Mouse (Mus musculus) stomach, embryonic 16.5 days (tissue): ENCODE data around the gene Rasa3. TPM values are rescaled to one million over a fixed set of nuclear protein-coding genes. Genes with fewer than 3 reads are reported as not detected.

Source experiments
- ATAC-seq: fragments of 200-750 bp; cut with Nextera tagmentation; 2 replicates; pipeline ENCODE4 v1.8.0; 2017; ENCODE audit warnings: moderate number of reproducible peaks, moderate TSS enrichment; ENCODE audit not compliant: insufficient read depth, low FRiP score
- H3K27ac ChIP-seq: fragments of 300-500 bp; sonication (generic); 2 replicates; pipeline ENCODE4 v1.5.1; 2014; ENCODE audit warnings: low read length
- H3K27me3 ChIP-seq: fragments of 300-500 bp; sonication (generic); 2 replicates; pipeline ENCODE4 v1.6.1; 2014; ENCODE audit warnings: low read length, control low read depth, mixed read lengths; ENCODE audit not compliant: control insufficient read depth, insufficient read depth
- H3K36me3 ChIP-seq: fragments of 300-500 bp; sonication (generic); 2 replicates; pipeline ENCODE4 v1.6.1; 2014; ENCODE audit warnings: low read length; ENCODE audit not compliant: control insufficient read depth, insufficient read depth
- H3K4me1 ChIP-seq: fragments of 300-500 bp; sonication (generic); 2 replicates; pipeline ENCODE4 v1.6.1; 2014; ENCODE audit warnings: low read length, control low read depth, mixed read lengths; ENCODE audit not compliant: control insufficient read depth, insufficient read depth
- H3K4me2 ChIP-seq: fragments of 300-500 bp; sonication (generic); 2 replicates; pipeline ENCODE4 v1.6.1; 2014; ENCODE audit warnings: low read depth, low read length, mixed read lengths
- H3K4me3 ChIP-seq: fragments of 300-500 bp; sonication (generic); replicated peaks from 2 replicates; pipeline ENCODE4 v1.5.1; 2014; ENCODE audit warnings: mild to moderate bottlenecking, low read length
- H3K9ac ChIP-seq: fragments of 300-500 bp; sonication (generic); 2 replicates; pipeline ENCODE4 v1.6.1; 2014; ENCODE audit warnings: low read length
- H3K9me3 ChIP-seq: fragments of 300-500 bp; sonication (generic); replicated peaks from 2 replicates; pipeline ENCODE4 v1.6.1; 2016; ENCODE audit warnings: low read length, control low read depth; ENCODE audit not compliant: control insufficient read depth
- WGBS: fragments of 180-500 bp; shearing (Covaris S2); extraction: QIAGEN DNeasy Blood & Tissue Kit; methylation state at CpG from one replicate; pipeline ENCODE4 v1.1.7; 2014; 5-methylcytosine and 5-hydroxymethylcytosine counted together
- polyA plus RNA-seq: library from polyadenylated mRNA; unstranded; fragments of >200 nt; fragmentation: Nextera tagmentation; extraction: Ambion mirVana; gene quantifications from 2 replicates; pipeline ENCODE4 v1.2.1, GENCODE M21; 2015

Gene Rasa3
- polyA plus RNA-seq, 1 experiment from 2014 or later: 30.9 TPM

DNA sequence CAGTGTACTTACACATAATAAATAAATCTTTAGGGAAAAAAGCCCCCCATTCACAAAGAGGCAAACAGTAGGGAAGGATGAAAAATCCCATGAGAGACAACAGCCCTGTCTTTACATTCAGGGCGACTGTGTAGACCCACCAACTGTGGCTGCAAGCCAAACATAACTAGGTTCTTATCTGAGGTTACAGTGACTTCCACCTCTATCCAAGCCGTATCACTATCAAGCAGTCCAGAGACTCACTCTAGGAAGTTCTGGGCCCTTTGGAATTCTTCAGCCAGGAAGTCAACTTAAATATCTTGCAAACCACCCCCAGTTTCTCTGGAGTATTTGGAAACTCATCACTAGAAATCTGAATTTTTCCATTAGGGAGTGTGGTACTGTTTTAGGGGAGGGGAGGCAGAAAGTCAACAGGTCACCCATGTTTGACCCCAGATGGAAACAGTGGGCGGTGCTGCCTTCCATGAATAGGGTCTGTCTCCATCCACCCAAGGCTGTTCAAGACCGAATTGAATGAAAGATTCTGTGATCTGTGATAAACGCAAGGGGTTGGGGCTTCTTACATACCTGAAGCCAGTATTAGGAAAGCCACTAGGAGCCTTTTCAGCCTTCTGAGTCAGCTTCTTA lies 22.0 kb upstream of the Rasa3 start:
- Histone ChIP-seq H3K27me3 (no peaks in the 10 kb centered on the region), H3K9ac (no peak overlapping the region), H3K9me3 (no peaks in the 10 kb centered on the region), H3K4me1 (peaks cover 28% of the 10 kb centered on the region), H3K27ac (no peak overlapping the region), H3K4me3 (no peak overlapping the region), H3K36me3 (no peaks in the 10 kb centered on the region), H3K4me2 (no peak overlapping the region)
- ATAC-seq: no peak
- WGBS: 61% methylated on average over 5 of the region's 5 CpGs

DNA sequence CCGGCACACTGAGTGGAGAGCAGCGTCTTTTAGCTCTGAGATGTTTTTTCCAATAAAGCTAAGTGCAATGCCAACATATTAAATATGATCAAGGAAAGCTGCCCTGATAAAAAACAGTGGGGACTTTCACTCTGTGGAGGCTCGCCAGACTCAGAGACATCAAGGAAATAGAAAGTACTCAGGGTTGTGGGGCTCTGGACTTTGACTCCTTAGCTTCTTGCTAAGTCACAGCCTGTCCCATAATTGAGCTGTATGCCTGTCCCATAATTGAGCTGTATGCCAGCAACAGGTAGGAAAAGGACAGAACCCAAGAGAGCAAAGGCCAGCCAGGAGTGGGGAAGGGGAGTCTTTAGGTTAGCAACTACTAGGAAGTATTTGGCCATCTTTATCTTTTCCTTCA lies 20.9 kb upstream of the Rasa3 start:
- H3K4me3 ChIP-seq: no peak overlapping the region
- ATAC-seq: 0 out of 2 replicates have a peak, but pooled peaks have one; percentile 8
- H3K4me2 ChIP-seq: no peak overlapping the region
- WGBS: 56% methylated on average over 3 of the region's 3 CpGs
- peak overlapping the region; percentile 8; the same call in 1 of the 2 replicates for H3K27ac ChIP-seq
- H3K9me3 ChIP-seq: no peaks in the 10 kb centered on the region
- peaks cover 30% of the 10 kb centered on the region for H3K4me1 ChIP-seq
- no peaks in the 10 kb centered on the region for H3K27me3 ChIP-seq
- H3K36me3 ChIP-seq: no peaks in the 10 kb centered on the region
- H3K9ac ChIP-seq: no peak overlapping the region

DNA sequence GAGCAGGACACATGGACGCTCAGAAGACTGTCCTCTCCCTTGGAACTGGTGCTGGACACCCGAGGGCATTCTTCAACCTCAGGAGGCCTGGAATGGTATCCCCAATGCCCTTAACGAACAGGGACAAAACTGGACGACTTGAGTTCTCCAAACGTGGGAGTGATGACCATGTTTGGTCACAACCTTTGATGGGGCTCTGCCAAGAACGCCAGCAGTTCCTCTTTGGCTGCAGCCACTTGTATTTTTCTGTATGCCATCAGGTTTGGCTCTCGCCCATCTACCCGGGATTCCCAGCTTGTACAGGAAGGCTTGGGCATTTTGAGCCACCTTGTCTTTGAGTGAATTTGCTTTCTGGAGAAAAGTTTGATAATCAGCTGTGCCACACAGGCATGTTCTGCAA lies 20.3 kb upstream of the Rasa3 start:
- WGBS: 77% methylated on average over 8 of the region's 8 CpGs
- peaks cover 26% of the 10 kb centered on the region for H3K4me1 ChIP-seq
- H3K27ac ChIP-seq: no peak overlapping the region; the same call in 1 of the 2 replicates
- no peak for ATAC-seq
- H3K4me2 ChIP-seq: no peak overlapping the region
- no peaks in the 10 kb centered on the region for H3K36me3 ChIP-seq
- H3K4me3 ChIP-seq: no peak overlapping the region
- H3K9me3 ChIP-seq: no peaks in the 10 kb centered on the region
- no peaks in the 10 kb centered on the region for H3K27me3 ChIP-seq
- H3K9ac ChIP-seq: no peak overlapping the region

DNA sequence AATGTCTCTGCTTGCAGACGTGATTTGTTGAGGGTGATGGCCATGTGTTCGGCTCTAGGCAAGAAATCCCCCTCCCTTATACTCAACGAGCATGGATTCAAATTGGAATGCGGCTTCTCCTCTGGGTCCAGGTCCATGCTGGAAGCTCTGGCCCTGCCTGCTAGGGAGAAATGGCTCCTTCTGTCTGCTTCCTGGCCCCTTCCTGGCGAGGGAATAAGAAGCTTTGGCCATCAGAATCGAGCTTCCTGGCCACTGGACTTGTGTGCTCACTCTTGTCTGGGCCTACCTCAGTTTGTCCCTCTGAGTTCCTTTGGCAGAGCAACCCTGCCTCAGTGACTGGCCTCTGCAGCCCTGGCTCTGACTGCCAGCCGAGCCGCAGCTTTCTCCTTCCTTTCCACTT lies 19.8 kb upstream of the Rasa3 start:
- WGBS: 80% methylated on average over 8 of the region's 8 CpGs
- H3K4me2 ChIP-seq: no peak overlapping the region
- no peaks in the 10 kb centered on the region for H3K36me3 ChIP-seq
- no peak for ATAC-seq
- H3K27me3 ChIP-seq: no peaks in the 10 kb centered on the region
- H3K9me3 ChIP-seq: no peaks in the 10 kb centered on the region
- H3K4me1 ChIP-seq: peaks cover 23% of the 10 kb centered on the region
- H3K9ac ChIP-seq: no peak overlapping the region
- H3K27ac ChIP-seq: no peak overlapping the region
- H3K4me3 ChIP-seq: no peak overlapping the region

DNA sequence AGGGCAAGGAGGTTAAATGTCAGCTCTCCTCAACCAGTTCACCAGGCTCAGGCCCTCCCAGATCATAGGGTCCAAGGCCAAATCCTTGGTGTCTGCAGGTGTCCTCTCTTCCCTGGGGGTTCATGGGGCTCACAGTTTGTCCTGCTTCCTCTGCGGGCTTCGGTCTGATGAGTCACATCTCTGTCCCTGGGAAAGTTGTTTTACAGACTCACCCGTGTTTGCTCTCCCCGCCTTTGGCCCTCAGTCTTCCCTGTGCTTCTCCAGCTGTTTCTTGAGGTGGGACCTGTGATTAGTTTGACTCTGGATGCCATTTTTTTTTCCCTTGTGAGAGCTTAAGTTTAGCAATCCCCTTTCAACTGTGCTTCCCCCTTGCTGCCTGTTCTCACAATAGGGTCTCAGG lies 18.8 kb upstream of the Rasa3 start:
- H3K4me3 ChIP-seq: no peak overlapping the region
- H3K9me3 ChIP-seq: no peaks in the 10 kb centered on the region
- H3K27ac ChIP-seq: peak overlapping the region; percentile 23; the same call in 1 of the 2 replicates
- no peak overlapping the region for H3K4me2 ChIP-seq
- H3K36me3 ChIP-seq: no peaks in the 10 kb centered on the region
- no peaks in the 10 kb centered on the region for H3K27me3 ChIP-seq
- peaks cover 20% of the 10 kb centered on the region for H3K4me1 ChIP-seq
- no peak for ATAC-seq
- 53% methylated on average over 4 of the region's 4 CpGs for WGBS
- H3K9ac ChIP-seq: no peak overlapping the region

DNA sequence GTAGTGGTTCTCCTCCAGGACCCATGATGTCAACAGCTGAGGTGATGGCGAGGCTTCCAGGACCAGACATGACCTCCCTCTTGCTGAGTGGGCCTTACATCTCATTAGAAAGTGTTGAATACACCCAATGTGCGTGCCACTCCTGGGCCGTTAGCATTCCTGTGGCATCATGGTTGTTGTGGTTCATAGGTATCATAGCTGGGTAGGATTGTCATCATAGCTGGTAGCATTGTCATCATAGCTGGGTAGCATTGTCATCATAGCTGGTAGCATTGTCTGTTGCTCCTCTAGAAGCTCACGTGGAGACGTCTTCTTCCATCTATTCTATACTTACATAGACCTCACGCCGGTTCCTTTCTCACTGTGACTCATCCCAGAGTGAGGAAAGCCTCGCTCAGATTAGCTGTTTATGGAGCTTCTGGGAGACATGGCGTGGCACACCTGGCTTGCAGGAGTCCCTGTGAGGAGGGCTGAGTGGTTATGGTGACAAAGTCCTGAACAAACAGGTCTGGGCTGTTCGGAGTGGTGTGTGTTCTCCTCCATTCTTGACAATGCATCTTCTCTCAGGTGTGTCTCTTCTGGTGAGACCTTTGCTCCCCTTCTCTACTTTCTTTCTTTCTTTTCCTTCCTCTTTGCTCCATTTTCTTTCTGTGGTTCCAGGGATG lies 17.9 kb upstream of the Rasa3 start:
- Histone ChIP-seq H3K4me1 (peaks cover 20% of the 10 kb centered on the region), H3K27ac (no peak overlapping the region; the same call in none of the 2 replicates), H3K36me3 (no peaks in the 10 kb centered on the region), H3K9me3 (no peaks in the 10 kb centered on the region), H3K27me3 (no peaks in the 10 kb centered on the region), H3K4me3 (no peak overlapping the region), H3K9ac (no peak overlapping the region), H3K4me2 (no peak overlapping the region)
- ATAC-seq: 0 out of 2 replicates have a peak, but pooled peaks have one; percentile 14
- WGBS: 87% methylated on average over 10 of the region's 10 CpGs

DNA sequence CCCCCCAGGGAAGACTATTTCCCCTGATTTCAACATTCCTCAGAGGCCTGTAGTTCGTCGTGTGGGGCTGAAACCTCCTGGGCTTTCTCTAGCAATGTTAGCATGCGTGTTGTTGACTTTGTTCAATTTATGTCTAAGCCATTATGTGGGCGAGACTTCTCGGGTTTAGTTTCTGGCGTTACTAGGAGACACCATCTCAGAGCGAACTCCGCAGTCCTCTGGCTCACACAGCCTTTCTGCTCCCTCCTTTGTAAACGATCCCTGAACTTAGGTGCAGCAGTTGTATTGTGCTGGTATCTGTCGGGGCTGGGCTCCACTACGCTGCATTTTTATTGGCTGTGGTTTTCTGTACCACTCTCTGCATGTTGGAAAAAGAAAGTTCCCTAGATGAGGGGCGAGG lies 17.3 kb upstream of the Rasa3 start:
- Histone ChIP-seq H3K9ac (no peak overlapping the region), H3K4me2 (no peak overlapping the region), H3K36me3 (no peaks in the 10 kb centered on the region), H3K27ac (no peak overlapping the region; the same call in 1 of the 2 replicates), H3K4me1 (peaks cover 20% of the 10 kb centered on the region), H3K9me3 (no peaks in the 10 kb centered on the region), H3K27me3 (no peaks in the 10 kb centered on the region), H3K4me3 (no peak overlapping the region)
- ATAC-seq: peak; percentile 54; the same call in 1 of the 2 replicates
- WGBS: 34% methylated on average over 12 of the region's 12 CpGs

DNA sequence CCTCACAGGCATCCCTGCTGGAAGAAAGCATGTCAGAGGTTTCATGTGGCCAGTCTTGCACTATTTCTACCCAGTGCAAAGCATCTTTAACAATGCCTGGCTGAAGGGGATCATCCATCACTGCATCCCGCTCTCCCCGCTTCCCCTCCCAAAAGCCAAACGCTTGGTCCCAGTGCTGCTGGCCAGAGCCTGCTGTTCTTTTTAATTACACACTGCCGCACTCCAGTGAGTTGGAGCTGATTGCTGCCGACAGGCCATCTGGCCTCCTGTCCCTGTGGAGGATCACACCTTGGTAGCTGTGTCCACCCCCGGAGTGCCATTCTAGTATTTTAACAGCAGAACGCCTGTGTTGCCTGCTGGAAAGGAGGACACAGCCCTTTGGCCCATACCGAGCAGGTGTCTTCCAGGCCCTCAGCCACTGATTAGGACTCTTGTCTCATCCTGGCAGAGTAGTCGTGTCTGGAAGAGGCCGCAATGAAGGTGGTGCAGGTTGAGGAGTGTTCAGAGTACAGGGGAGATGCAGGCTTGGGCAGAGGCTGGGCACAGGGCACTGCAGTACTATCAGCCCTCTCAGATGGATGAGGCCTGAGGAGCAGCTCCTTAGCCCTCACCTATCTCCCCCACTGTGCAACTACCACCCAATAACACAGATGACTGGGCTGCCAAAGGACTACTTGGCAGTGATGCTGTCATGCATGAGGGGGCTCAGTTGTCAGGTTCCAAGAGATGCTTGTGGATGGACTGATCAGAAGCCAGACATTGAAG lies 15.1 kb upstream of the Rasa3 start:
- WGBS: 72% methylated on average over 10 of the region's 10 CpGs
- H3K4me2 ChIP-seq: no peak overlapping the region
- 0 out of 2 replicates have a peak, but pooled peaks cover 3% of the 10 kb centered on the region for H3K9me3 ChIP-seq
- no peaks in the 10 kb centered on the region for H3K27me3 ChIP-seq
- H3K27ac ChIP-seq: no peak overlapping the region
- no peak overlapping the region for H3K9ac ChIP-seq
- H3K4me3 ChIP-seq: no peak overlapping the region
- ATAC-seq: no peak
- peaks cover 25% of the 10 kb centered on the region for H3K4me1 ChIP-seq
- H3K36me3 ChIP-seq: no peaks in the 10 kb centered on the region

DNA sequence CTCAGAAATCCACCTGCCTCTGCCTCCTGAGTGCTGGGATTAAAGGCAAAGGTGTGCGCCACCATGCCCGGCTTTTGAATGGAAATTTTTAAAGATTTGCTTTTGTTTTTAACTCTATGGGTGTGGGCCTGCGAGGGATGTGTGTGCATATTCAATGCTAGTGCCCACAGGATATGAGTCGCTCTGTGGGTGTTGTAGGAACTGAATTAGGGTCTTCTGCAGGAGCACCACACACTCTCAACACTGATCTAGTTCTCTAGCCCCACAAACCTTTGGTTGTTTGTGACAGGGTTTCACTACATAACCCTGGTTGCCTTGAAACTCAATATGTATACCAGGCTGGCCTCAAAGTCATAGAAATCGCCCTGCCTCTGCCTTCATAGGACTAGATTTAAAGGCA lies 11.9 kb upstream of the Rasa3 start:
- no peak overlapping the region for H3K27ac ChIP-seq
- no peak for ATAC-seq
- no peaks in the 10 kb centered on the region for H3K36me3 ChIP-seq
- no peaks in the 10 kb centered on the region for H3K27me3 ChIP-seq
- 89% methylated on average over 5 of the region's 5 CpGs for WGBS
- 0 out of 2 replicates have a peak, but pooled peaks cover 4% of the 10 kb centered on the region for H3K9me3 ChIP-seq
- H3K9ac ChIP-seq: no peak overlapping the region
- H3K4me2 ChIP-seq: no peak overlapping the region
- no peak overlapping the region for H3K4me3 ChIP-seq
- H3K4me1 ChIP-seq: peaks cover 10% of the 10 kb centered on the region
